Mouse (Mus musculus): ENCODE measurements around the gene Lep. TPM values are rescaled to one million over a fixed set of nuclear protein-coding genes. Genes with fewer than 3 reads are reported as not detected.

Lep gene
- polyA plus RNA-seq, 1 experiment from 2014 or later, result not detected

- no peak overlapping the region for H3K4me3 ChIP-seq (ENCODE audit: low read length)
- no peak for ATAC-seq (replicated peaks; ENCODE audit: extremely low read depth, insufficient read depth, low FRiP score)
- no peak overlapping the region for H3K27ac ChIP-seq (ENCODE audit: low read length)
- peaks cover 40% of the 10 kb centered on the region for H3K27me3 ChIP-seq (ENCODE audit: control insufficient read depth, insufficient read depth, low read length)
- no peaks in the 10 kb centered on the region for H3K4me1 ChIP-seq (ENCODE audit: control insufficient read depth, insufficient read depth, low read length)
- no peaks in the 10 kb centered on the region for H3K36me3 ChIP-seq (ENCODE audit: control insufficient read depth, insufficient read depth)
- H3K4me2 ChIP-seq (ENCODE audit: low read depth, low read length), result no peak overlapping the region
- H3K9me3 ChIP-seq (replicated peaks; ENCODE audit: control insufficient read depth, low read length), result no peaks in the 10 kb centered on the region
- WGBS, result 26% methylated on average over 18 of the region's 18 CpGs
- no peak overlapping the region for H3K9ac ChIP-seq (ENCODE audit: low read length)
These were observed 36.6 kb upstream of the Lep start for GRCm38 (mm10) chr6:29023206-29023967.

- Histone ChIP-seq H3K27me3 (ENCODE audit: control insufficient read depth, insufficient read depth, low read length) (peaks cover 37% of the 10 kb centered on the region), H3K4me3 (ENCODE audit: low read length) (no peak overlapping the region), H3K27ac (ENCODE audit: low read length) (no peak overlapping the region), H3K9ac (ENCODE audit: low read length) (no peak overlapping the region), H3K4me2 (ENCODE audit: low read depth, low read length) (0 out of 2 replicates have a peak overlapping the region, but pooled peaks have one; percentile 17), H3K36me3 (ENCODE audit: control insufficient read depth, insufficient read depth) (no peaks in the 10 kb centered on the region), H3K9me3 (replicated peaks; ENCODE audit: control insufficient read depth, low read length) (no peaks in the 10 kb centered on the region), H3K4me1 (ENCODE audit: control insufficient read depth, insufficient read depth, low read length) (no peaks in the 10 kb centered on the region)
- peak; percentile 45; the same call in 1 of the 2 replicates for ATAC-seq (replicated peaks; ENCODE audit: extremely low read depth, insufficient read depth, low FRiP score)
- 3% methylated on average over 16 of the region's 16 CpGs for WGBS
These were observed 36.0 kb upstream of the Lep start for GRCm38 (mm10) chr6:29024000-29024417.

GRCm38 (mm10) chr6:29025796-29026482 lies 34.1 kb upstream of the Lep start:
- Histone ChIP-seq H3K27me3 (ENCODE audit: control insufficient read depth, insufficient read depth, low read length) (peaks cover 37% of the 10 kb centered on the region), H3K9me3 (replicated peaks; ENCODE audit: control insufficient read depth, low read length) (peaks cover 4% of the 10 kb centered on the region), H3K4me3 (ENCODE audit: low read length) (no peak overlapping the region), H3K9ac (ENCODE audit: low read length) (no peak overlapping the region), H3K4me1 (ENCODE audit: control insufficient read depth, insufficient read depth, low read length) (peaks cover under 1% of the 10 kb centered on the region), H3K27ac (ENCODE audit: low read length) (no peak overlapping the region), H3K36me3 (ENCODE audit: control insufficient read depth, insufficient read depth) (no peaks in the 10 kb centered on the region), H3K4me2 (ENCODE audit: low read depth, low read length) (no peak overlapping the region)
- WGBS, result 34% methylated on average over 12 of the region's 12 CpGs
- no peak for ATAC-seq (replicated peaks; ENCODE audit: extremely low read depth, insufficient read depth, low FRiP score)

- Histone ChIP-seq H3K4me3 (ENCODE audit: low read length) (no peak overlapping the region), H3K36me3 (ENCODE audit: control insufficient read depth, insufficient read depth) (no peaks in the 10 kb centered on the region), H3K9me3 (replicated peaks; ENCODE audit: control insufficient read depth, low read length) (peaks cover 4% of the 10 kb centered on the region), H3K27ac (ENCODE audit: low read length) (no peak overlapping the region), H3K9ac (ENCODE audit: low read length) (no peak overlapping the region), H3K4me2 (ENCODE audit: low read depth, low read length) (no peak overlapping the region), H3K4me1 (ENCODE audit: control insufficient read depth, insufficient read depth, low read length) (peaks cover 6% of the 10 kb centered on the region), H3K27me3 (ENCODE audit: control insufficient read depth, insufficient read depth, low read length) (peaks cover 30% of the 10 kb centered on the region)
- no peak for ATAC-seq (replicated peaks; ENCODE audit: extremely low read depth, insufficient read depth, low FRiP score)
- 48% methylated on average over 6 of the region's 6 CpGs for WGBS
These were observed 33.3 kb upstream of the Lep start for GRCm38 (mm10) chr6:29026766-29027165.

GRCm38 (mm10) chr6:29028129-29028528 lies 31.9 kb upstream of the Lep start:
- Histone ChIP-seq H3K4me2 (ENCODE audit: low read depth, low read length) (no peak overlapping the region), H3K9me3 (replicated peaks; ENCODE audit: control insufficient read depth, low read length) (peaks cover 4% of the 10 kb centered on the region), H3K4me1 (ENCODE audit: control insufficient read depth, insufficient read depth, low read length) (peaks cover 6% of the 10 kb centered on the region), H3K27me3 (ENCODE audit: control insufficient read depth, insufficient read depth, low read length) (peaks cover 22% of the 10 kb centered on the region; the same call in 1 of the 2 replicates), H3K4me3 (ENCODE audit: low read length) (no peak overlapping the region), H3K9ac (ENCODE audit: low read length) (no peak overlapping the region), H3K36me3 (ENCODE audit: control insufficient read depth, insufficient read depth) (no peaks in the 10 kb centered on the region), H3K27ac (ENCODE audit: low read length) (no peak overlapping the region)
- ATAC-seq (replicated peaks; ENCODE audit: extremely low read depth, insufficient read depth, low FRiP score), result no peak
- 47% methylated on average over 5 of the region's 5 CpGs for WGBS

GRCm38 (mm10) chr6:29029521-29029920 lies 30.5 kb upstream of the Lep start:
- 64% methylated on average over 6 of the region's 6 CpGs for WGBS
- no peak for ATAC-seq (replicated peaks; ENCODE audit: extremely low read depth, insufficient read depth, low FRiP score)
- H3K9ac ChIP-seq (ENCODE audit: low read length), result no peak overlapping the region
- H3K27me3 ChIP-seq (ENCODE audit: control insufficient read depth, insufficient read depth, low read length), result peaks cover 22% of the 10 kb centered on the region; the same call in 1 of the 2 replicates
- peaks cover 6% of the 10 kb centered on the region for H3K4me1 ChIP-seq (ENCODE audit: control insufficient read depth, insufficient read depth, low read length)
- H3K4me3 ChIP-seq (ENCODE audit: low read length), result no peak overlapping the region
- H3K9me3 ChIP-seq (replicated peaks; ENCODE audit: control insufficient read depth, low read length), result peaks cover 4% of the 10 kb centered on the region
- H3K4me2 ChIP-seq (ENCODE audit: low read depth, low read length), result no peak overlapping the region
- H3K36me3 ChIP-seq (ENCODE audit: control insufficient read depth, insufficient read depth), result no peaks in the 10 kb centered on the region
- H3K27ac ChIP-seq (ENCODE audit: low read length), result no peak overlapping the region

- H3K27me3 ChIP-seq (ENCODE audit: control insufficient read depth, insufficient read depth, low read length), result peaks cover 9% of the 10 kb centered on the region; the same call in 1 of the 2 replicates
- H3K4me3 ChIP-seq (ENCODE audit: low read length), result no peak overlapping the region
- no peak overlapping the region for H3K9ac ChIP-seq (ENCODE audit: low read length)
- no peak overlapping the region for H3K4me2 ChIP-seq (ENCODE audit: low read depth, low read length)
- no peaks in the 10 kb centered on the region for H3K36me3 ChIP-seq (ENCODE audit: control insufficient read depth, insufficient read depth)
- peak; percentile 84 for ATAC-seq (replicated peaks; ENCODE audit: extremely low read depth, insufficient read depth, low FRiP score)
- H3K9me3 ChIP-seq (replicated peaks; ENCODE audit: control insufficient read depth, low read length), result peaks cover 4% of the 10 kb centered on the region
- H3K4me1 ChIP-seq (ENCODE audit: control insufficient read depth, insufficient read depth, low read length), result peaks cover 6% of the 10 kb centered on the region
- 21% methylated on average over 6 of the region's 6 CpGs for WGBS
- H3K27ac ChIP-seq (ENCODE audit: low read length), result no peak overlapping the region
These were observed 28.8 kb upstream of the Lep start for GRCm38 (mm10) chr6:29031216-29031615.

- H3K27me3 ChIP-seq (ENCODE audit: control insufficient read depth, insufficient read depth, low read length), result peaks cover 3% of the 10 kb centered on the region; the same call in 1 of the 2 replicates
- no peak for ATAC-seq (replicated peaks; ENCODE audit: extremely low read depth, insufficient read depth, low FRiP score)
- WGBS, result 84% methylated on average over 13 of the region's 13 CpGs
These were observed 28.2 kb upstream of the Lep start for GRCm38 (mm10) chr6:29031704-29032310.

GRCm38 (mm10) chr6:29032411-29032810 lies 27.6 kb upstream of the Lep start:
- H3K4me3 ChIP-seq (ENCODE audit: low read length), result no peak overlapping the region
- peaks cover 4% of the 10 kb centered on the region for H3K9me3 ChIP-seq (replicated peaks; ENCODE audit: control insufficient read depth, low read length)
- no peak overlapping the region for H3K4me2 ChIP-seq (ENCODE audit: low read depth, low read length)
- H3K4me1 ChIP-seq (ENCODE audit: control insufficient read depth, insufficient read depth, low read length), result peaks cover 6% of the 10 kb centered on the region
- no peak overlapping the region for H3K27ac ChIP-seq (ENCODE audit: low read length)
- peaks cover 2% of the 10 kb centered on the region; the same call in 1 of the 2 replicates for H3K27me3 ChIP-seq (ENCODE audit: control insufficient read depth, insufficient read depth, low read length)
- no peaks in the 10 kb centered on the region for H3K36me3 ChIP-seq (ENCODE audit: control insufficient read depth, insufficient read depth)
- ATAC-seq (replicated peaks; ENCODE audit: extremely low read depth, insufficient read depth, low FRiP score), result no peak
- no peak overlapping the region for H3K9ac ChIP-seq (ENCODE audit: low read length)
- WGBS, result 84% methylated on average over 12 of the region's 12 CpGs

More at GRCm38 (mm10) chr6:29031704-29032310, 28.2 kb upstream of the Lep start:
- Histone ChIP-seq H3K36me3 (ENCODE audit: control insufficient read depth, insufficient read depth) (no peaks in the 10 kb centered on the region), H3K9ac (ENCODE audit: low read length) (no peak overlapping the region), H3K4me1 (ENCODE audit: control insufficient read depth, insufficient read depth, low read length) (peaks cover 6% of the 10 kb centered on the region), H3K27ac (ENCODE audit: low read length) (no peak overlapping the region), H3K9me3 (replicated peaks; ENCODE audit: control insufficient read depth, low read length) (peaks cover 4% of the 10 kb centered on the region), H3K4me2 (ENCODE audit: low read depth, low read length) (no peak overlapping the region), H3K4me3 (ENCODE audit: low read length) (no peak overlapping the region)

Measured in heart, embryonic 16.5 days (tissue).